8 mouse cellular contexts compared by ENCODE assay signal in genomic region chrX:169977856-169978435, GRCm38 (mm10). TPM values are rescaled to one million over a fixed set of nuclear protein-coding genes. Genes with fewer than 3 reads are reported as not detected.
DNase-seq lines count a peak whose midpoint lies in the region; TF ChIP-seq lines count a peak whose summit lies in the region.
"Not testable (repeated sequence)": the region's sequence is repeated elsewhere in the genome, so short reads cannot be mapped to it uniquely, and the experiment has no call there.

No protein-coding gene starts in this region.

- DNase-seq in ES-CJ7 (ENCODE audit: low read depth, low spot score), result peak; percentile 1
- DNase-seq in c-Kit-negative CD71-positive TER-119-positive erythroid progenitor cells, embryonic 14.5 days (ENCODE audit: low read depth, low spot score), result peak; percentile 20
- DNase-seq in embryo, embryonic 11.5 days (ENCODE audit: low read depth, low spot score), result peak; percentile 1
- not testable (repeated sequence) for DNase-seq in heart, adult 2 months; left cerebral cortex, adult 2 months (ENCODE audit: extremely low spot score in 1 of 2, low spot score in 2 of 2)
- DNase-seq in induced T-regulatory cell, adult 2 months (ENCODE audit: low read depth), result peak; percentile 39
- DNase-seq in naive thymus-derived CD4-positive, alpha-beta T cell, adult 2 months (ENCODE audit: low read depth), result peak; percentile 52
- peak; percentile 11 for DNase-seq in thymus, postnatal 14 days

- not testable (repeated sequence) for TF ChIP-seq POLR2A in heart, adult 2 months (IDR thresholded peaks at IDR 0.05; ENCODE audit: insufficient read depth, low read depth, low read length)

- not testable (repeated sequence) for H3K36me3 ChIP-seq in heart, adult 2 months (ENCODE audit: control insufficient read depth, insufficient read depth, low read length)

- not testable (repeated sequence) for H3K9ac ChIP-seq in heart, adult 2 months (ENCODE audit: low read depth, low read length)

- intact Hi-C loops in heart, adult 2 months (cut with DNase I), result loop anchor here (2.0 to 5.0 kb wide), 3 partner anchors 96 to 179 kb away; no protein-coding TSS in a partner anchor
- intact Hi-C loops in left cerebral cortex, adult 2 months (cut with DNase I), result not testable (repeated sequence)

- H3K4me1 ChIP-seq in heart, adult 2 months (ENCODE audit: control insufficient read depth, insufficient read depth, low read length), result not testable (repeated sequence)

- H3K79me2 ChIP-seq in heart, adult 2 months (replicated peaks; ENCODE audit: control insufficient read depth, insufficient read depth, low read length), result not testable (repeated sequence)

- not testable (repeated sequence) for H3K27me3 ChIP-seq in heart, adult 2 months (ENCODE audit: control insufficient read depth, insufficient read depth, low read length)

- TF ChIP-seq CTCF in heart, adult 2 months (IDR thresholded peaks at IDR 0.05); left cerebral cortex, adult 2 months (IDR thresholded peaks at IDR 0.05): not testable (repeated sequence)

- TF ChIP-seq EP300 in heart, adult 2 months (IDR thresholded peaks at IDR 0.05; ENCODE audit: insufficient read depth, low read depth, low read length), result not testable (repeated sequence)

- H3K27ac ChIP-seq in heart, adult 2 months, result peak overlapping the region; percentile 52
- H3K27ac ChIP-seq in left cerebral cortex, adult 2 months, result peak overlapping the region; percentile 41

- not testable (repeated sequence) for H3K4me3 ChIP-seq in heart, adult 2 months; left cerebral cortex, adult 2 months

- 78% methylated on average over 7 of the region's 7 CpGs for WGBS in heart, adult 2 months

RNA-seq across cellular contexts. Expression of gene Gm21887, which starts 31.5 kb away (rescaled TPM):
- 10 to 100 TPM; 22.9 to 27.8 TPM for total RNA-seq in heart, adult 2 months (2021)
- 27.5 and 60.9 TPM in 2 replicates for polyA plus RNA-seq in heart, adult 2 months (2012; rRNA removed)
- total RNA-seq in left cerebral cortex, adult 2 months (2021), result 100 to 1,000 TPM; 190 to 207 TPM

Comparison
In these comparisons a context has a peak if more than half of its experiments do, and no peak if none do; other contexts are left out.
1. RNA of gene Gm21887, which starts 31.5 kb away (total RNA-seq): 190 to 207 TPM in left cerebral cortex, adult 2 months; 22.9 to 27.8 TPM in heart, adult 2 months; every median in the first group is over 4 times any median in the second.